Mouse (Mus musculus): ENCODE data around the gene Rbpj. TPM values are rescaled to one million over a fixed set of nuclear protein-coding genes. Genes with fewer than 3 reads are reported as not detected.
"Not testable (repeated sequence)": the region's sequence is repeated elsewhere in the genome, so short reads cannot be mapped to it uniquely, and the experiment has no call there.

Gene Rbpj
- total RNA-seq, 2 experiments from 2014 or later = 42.6 to 53.7 TPM

GRCm38 (mm10) chr5:53543399-53543798 is 77.4 kb downstream of the Rbpj start:
- no peak for ATAC-seq (replicated peaks; ENCODE audit: poor library complexity, severe bottlenecking)

- ATAC-seq (replicated peaks; ENCODE audit: poor library complexity, severe bottlenecking) = no peak
Observed at GRCm38 (mm10) chr5:53543945-53544344, 78.0 kb downstream of the Rbpj start.

- peak; percentile 60 for ATAC-seq (replicated peaks; ENCODE audit: poor library complexity, severe bottlenecking)
Observed at GRCm38 (mm10) chr5:53546440-53546839, 80.5 kb downstream of the Rbpj start.

- peak; percentile 80 for ATAC-seq (replicated peaks; ENCODE audit: poor library complexity, severe bottlenecking)
Observed at GRCm38 (mm10) chr5:53546979-53547472, 81.1 kb downstream of the Rbpj start.

- not testable (repeated sequence) for ATAC-seq (replicated peaks; ENCODE audit: poor library complexity, severe bottlenecking)
Observed at GRCm38 (mm10) chr5:53550329-53550728, 84.4 kb downstream of the Rbpj start.

- no peak for ATAC-seq (replicated peaks; ENCODE audit: poor library complexity, severe bottlenecking)
Observed at GRCm38 (mm10) chr5:53551394-53551793, 85.4 kb downstream of the Rbpj start.

GRCm38 (mm10) chr5:53551910-53552309 is 86.0 kb downstream of the Rbpj start:
- ATAC-seq (replicated peaks; ENCODE audit: poor library complexity, severe bottlenecking) = no peak

- no peak for ATAC-seq (replicated peaks; ENCODE audit: poor library complexity, severe bottlenecking)
Observed at GRCm38 (mm10) chr5:53553281-53553680, 87.3 kb downstream of the Rbpj start.

GRCm38 (mm10) chr5:53554180-53554579 is 88.2 kb downstream of the Rbpj start:
- ATAC-seq (replicated peaks; ENCODE audit: poor library complexity, severe bottlenecking) = no peak

- no peak for ATAC-seq (replicated peaks; ENCODE audit: poor library complexity, severe bottlenecking)
Observed at GRCm38 (mm10) chr5:53554926-53555325, 89.0 kb downstream of the Rbpj start.

- no peak for ATAC-seq (replicated peaks; ENCODE audit: poor library complexity, severe bottlenecking)
Observed at GRCm38 (mm10) chr5:53555474-53555873, 89.5 kb downstream of the Rbpj start.

- ATAC-seq (replicated peaks; ENCODE audit: poor library complexity, severe bottlenecking) = no peak
Observed at GRCm38 (mm10) chr5:53555929-53556328, 90.0 kb downstream of the Rbpj start.

GRCm38 (mm10) chr5:53557544-53558260 is 91.8 kb downstream of the Rbpj start:
- ATAC-seq (replicated peaks; ENCODE audit: poor library complexity, severe bottlenecking) = no peak

GRCm38 (mm10) chr5:53561160-53561559 is 95.2 kb downstream of the Rbpj start:
- no peak for ATAC-seq (replicated peaks; ENCODE audit: poor library complexity, severe bottlenecking)

GRCm38 (mm10) chr5:53564309-53564708 is 98.4 kb downstream of the Rbpj start:
- ATAC-seq (replicated peaks; ENCODE audit: poor library complexity, severe bottlenecking) = no peak

- ATAC-seq (replicated peaks; ENCODE audit: poor library complexity, severe bottlenecking) = no peak
Observed at GRCm38 (mm10) chr5:53565213-53565794, 99.4 kb downstream of the Rbpj start.

GRCm38 (mm10) chr5:53566485-53567083 is 100.6 kb downstream of the Rbpj start:
- ATAC-seq (replicated peaks; ENCODE audit: poor library complexity, severe bottlenecking) = no peak

- ATAC-seq (replicated peaks; ENCODE audit: poor library complexity, severe bottlenecking) = peak; percentile 87
Observed at GRCm38 (mm10) chr5:53572496-53572895, 106.5 kb downstream of the Rbpj start.

- no peak for ATAC-seq (replicated peaks; ENCODE audit: poor library complexity, severe bottlenecking)
Observed at GRCm38 (mm10) chr5:53574883-53575442, 109.0 kb downstream of the Rbpj start.

- no peak for ATAC-seq (replicated peaks; ENCODE audit: poor library complexity, severe bottlenecking)
Observed at GRCm38 (mm10) chr5:53577272-53577889, 111.4 kb downstream of the Rbpj start.

All from granulocyte monocyte progenitor cell, adult 5-6 weeks (primary cell).